Mouse (Mus musculus): Measurements from ENCODE around the gene Ttll5. TPM values are rescaled to one million over a fixed set of nuclear protein-coding genes. Genes with fewer than 3 reads are reported as not detected.

Gene Ttll5
- total RNA-seq, 2 experiments from 2014 or later: 48.5 to 48.6 TPM

DNA sequence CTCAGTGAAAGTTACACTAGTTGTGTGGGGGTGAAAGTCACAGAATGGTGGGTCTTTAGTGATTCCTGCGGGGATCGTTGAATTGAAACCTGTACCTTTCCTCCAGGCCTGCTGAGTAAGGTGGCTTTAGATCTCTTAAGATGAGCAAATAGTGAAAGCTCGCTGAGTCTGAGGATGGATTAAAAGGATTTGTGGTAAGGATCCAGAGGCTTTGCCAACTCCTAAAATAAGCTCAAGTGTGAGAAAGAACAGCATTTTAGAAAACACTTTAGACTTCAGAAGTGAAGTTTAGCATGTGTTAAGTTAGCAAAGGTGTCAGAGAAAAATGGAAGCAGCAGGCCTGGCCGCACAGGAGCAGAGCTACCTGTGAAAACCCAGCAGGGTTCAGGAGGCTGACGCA lies 192.9 kb downstream of the Ttll5 start:
- DNase-seq (ENCODE audit: low spot score in 2 of 2): no peak
- Histone ChIP-seq H3K4me3 (no peak overlapping the region), H3K27ac (no peak overlapping the region)
- TF ChIP-seq CTCF (conservative IDR thresholded peaks at IDR 0.05): no peak

DNA sequence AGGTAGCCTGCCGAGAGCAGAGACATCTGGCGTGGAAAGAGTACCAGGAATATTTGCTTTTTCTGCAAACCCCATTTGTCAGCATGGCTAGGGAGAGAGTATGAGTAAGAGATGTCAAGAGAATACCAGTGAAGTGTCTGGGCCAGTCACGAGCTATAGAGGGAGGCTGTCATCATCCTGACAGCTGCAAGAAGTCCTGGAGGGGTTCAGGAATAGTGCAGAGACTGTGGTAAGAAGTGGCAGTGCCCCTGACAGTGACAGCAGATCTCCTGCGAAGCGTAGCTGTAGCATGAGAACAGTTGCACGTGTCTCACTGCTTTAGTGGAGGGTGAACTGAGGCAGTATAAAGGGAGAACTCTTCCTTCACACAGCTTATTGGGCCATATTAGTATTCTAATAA lies 197.1 kb downstream of the Ttll5 start:
- no peak overlapping the region for H3K27ac ChIP-seq
- no peak for TF ChIP-seq CTCF (conservative IDR thresholded peaks at IDR 0.05)
- H3K4me3 ChIP-seq: no peak overlapping the region
- DNase-seq (ENCODE audit: low spot score in 2 of 2): no peak

DNA sequence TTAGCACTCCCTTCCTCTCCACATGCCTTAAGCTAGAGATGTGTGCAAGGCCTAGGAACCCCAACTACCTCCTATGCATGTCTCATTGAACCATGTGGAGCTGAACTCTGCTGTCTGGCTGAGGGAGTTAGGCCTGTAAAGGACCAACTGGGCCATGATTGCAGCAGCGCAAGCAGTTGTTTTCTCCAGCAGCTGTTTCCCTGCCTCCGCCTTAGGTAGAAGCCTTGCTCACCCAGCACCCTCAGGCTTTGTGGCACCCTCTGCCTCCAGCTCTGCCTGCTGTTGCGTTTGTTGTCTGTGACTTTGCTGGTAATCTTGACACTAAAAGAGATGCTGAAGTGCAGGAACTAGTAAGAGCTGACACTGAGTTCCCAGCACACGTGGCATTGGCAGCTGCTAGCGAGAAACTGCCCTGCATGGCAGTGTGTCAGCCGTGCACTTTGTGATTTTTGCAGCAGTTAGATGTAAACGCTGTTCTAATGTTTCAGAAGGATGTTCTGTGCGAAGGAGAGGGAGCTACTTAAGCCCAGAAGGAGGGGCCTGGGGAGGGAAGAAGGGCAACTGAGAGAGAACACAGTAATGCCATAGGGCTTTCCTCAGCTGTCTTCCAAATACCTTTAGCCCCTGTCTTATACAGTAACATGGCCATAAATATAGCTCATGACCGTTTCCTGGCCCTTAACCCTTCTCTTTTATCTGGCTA lies 198.0 kb downstream of the Ttll5 start:
- no peak overlapping the region for H3K27ac ChIP-seq
- H3K4me3 ChIP-seq: no peak overlapping the region
- no peak for DNase-seq (ENCODE audit: low spot score in 2 of 2)
- TF ChIP-seq CTCF (conservative IDR thresholded peaks at IDR 0.05): no peak

DNA sequence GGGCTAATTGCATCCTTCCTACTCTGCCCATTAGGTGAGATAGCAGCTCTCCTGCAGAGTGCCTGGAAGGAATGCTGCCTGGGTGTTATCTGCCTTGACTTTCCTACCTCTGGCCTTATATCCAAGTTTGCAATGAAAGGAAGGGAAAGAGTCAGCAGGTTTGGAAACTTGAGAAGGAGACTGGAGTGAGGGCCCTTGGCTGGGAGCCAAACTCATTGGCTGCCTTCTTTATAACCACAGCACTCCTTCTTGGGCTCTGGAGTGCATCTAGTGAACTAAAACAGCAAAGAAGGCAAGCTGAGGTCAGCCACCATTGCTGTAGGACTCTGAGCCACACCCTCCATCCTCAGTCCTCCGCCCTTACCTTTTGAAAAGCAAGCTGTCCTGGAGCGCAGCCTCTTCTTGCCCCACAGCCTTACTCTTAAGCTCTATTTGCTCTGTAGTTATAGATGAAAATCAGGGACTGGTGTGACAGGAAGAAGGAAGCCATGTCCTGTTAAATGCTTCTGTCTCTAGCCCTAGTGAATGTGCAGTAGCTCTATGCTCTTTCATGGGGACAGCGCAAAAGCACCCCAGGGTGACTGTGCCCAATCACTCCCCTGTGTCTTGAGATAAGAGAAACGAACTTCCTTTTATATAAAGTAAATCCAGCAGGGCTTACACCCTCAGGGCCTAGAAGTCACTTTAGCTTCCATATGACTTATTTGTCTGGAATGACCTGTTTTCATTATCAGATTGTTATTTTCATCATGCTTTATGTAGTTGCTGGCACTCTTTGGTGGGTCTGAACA lies 198.8 kb downstream of the Ttll5 start:
- H3K4me3 ChIP-seq: no peak overlapping the region
- DNase-seq (ENCODE audit: low spot score in 2 of 2): no peak
- no peak for TF ChIP-seq CTCF (conservative IDR thresholded peaks at IDR 0.05)

DNA sequence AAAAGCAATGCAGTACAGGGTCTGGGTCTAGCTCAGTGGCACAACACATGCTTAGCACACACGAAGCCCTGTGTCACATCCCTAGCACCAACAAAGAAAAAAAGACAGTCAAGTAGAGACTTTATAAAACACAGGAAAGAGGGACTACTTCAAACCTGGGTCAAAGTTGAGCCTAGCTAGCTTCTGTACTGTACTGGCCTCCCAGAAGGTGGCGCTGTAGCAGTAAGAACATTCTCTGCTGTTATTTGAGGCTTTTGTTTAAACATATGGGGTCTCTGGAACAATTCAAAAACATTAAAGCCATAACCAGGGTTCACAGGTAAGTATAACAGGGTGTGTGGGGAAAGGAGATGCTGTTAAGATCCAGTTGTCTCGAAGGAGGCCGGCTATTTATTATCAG lies 200.0 kb downstream of the Ttll5 start:
- no peak overlapping the region for H3K27ac ChIP-seq
- peak; percentile 88 for TF ChIP-seq CTCF (conservative IDR thresholded peaks at IDR 0.05)
- DNase-seq (ENCODE audit: low spot score in 2 of 2): peak in 1 of 2 experiments; percentile 59
- H3K4me3 ChIP-seq: no peak overlapping the region

More for the DNA sequence above, 198.8 kb downstream of the Ttll5 start:
- H3K27ac ChIP-seq: no peak overlapping the region

DNA sequence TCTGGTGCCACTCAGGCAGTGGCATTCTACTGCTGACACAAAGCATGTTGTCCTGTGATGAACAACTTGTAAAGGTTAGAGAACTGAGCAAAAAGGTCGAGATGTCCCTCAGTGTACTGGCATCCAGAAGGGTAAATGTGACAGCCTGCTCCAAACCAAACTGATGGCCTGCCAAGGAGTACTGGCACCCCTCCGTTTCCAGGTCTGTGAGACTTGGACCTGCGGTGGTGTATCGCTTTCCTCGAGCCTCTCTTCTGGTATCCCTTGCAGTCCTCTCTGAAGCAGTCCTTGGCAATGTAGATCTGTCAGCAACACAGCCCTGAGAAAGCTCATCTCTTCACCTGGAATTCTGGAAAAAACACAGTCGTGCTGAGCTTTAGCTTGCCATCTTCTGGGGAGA lies 201.0 kb downstream of the Ttll5 start:
- Histone ChIP-seq H3K27ac (no peak overlapping the region), H3K4me3 (no peak overlapping the region)
- TF ChIP-seq CTCF (conservative IDR thresholded peaks at IDR 0.05): no peak
- DNase-seq (ENCODE audit: low spot score in 2 of 2): no peak

DNA sequence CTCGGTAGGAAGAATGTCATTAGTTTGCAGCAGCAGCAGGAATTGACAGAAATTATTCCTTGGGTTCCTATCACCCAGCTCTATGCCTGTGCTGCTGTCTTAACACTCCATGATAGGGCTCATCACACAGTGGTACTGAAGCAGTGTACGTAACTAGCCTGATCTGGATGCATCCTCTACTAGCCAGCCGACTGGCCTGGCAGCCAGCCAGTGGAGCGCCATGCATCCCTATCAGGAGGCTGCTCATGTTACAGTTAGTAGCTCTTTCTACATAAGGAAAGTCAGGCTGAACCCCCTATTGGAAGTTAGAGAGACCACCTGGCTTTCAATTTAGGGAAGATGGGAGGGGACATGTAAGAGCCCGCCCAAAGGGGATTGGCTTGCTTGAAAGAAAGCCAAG lies 202.5 kb downstream of the Ttll5 start:
- no peak overlapping the region for H3K27ac ChIP-seq
- H3K4me3 ChIP-seq: no peak overlapping the region
- no peak for DNase-seq (ENCODE audit: low spot score in 2 of 2)
- no peak for TF ChIP-seq CTCF (conservative IDR thresholded peaks at IDR 0.05)

DNA sequence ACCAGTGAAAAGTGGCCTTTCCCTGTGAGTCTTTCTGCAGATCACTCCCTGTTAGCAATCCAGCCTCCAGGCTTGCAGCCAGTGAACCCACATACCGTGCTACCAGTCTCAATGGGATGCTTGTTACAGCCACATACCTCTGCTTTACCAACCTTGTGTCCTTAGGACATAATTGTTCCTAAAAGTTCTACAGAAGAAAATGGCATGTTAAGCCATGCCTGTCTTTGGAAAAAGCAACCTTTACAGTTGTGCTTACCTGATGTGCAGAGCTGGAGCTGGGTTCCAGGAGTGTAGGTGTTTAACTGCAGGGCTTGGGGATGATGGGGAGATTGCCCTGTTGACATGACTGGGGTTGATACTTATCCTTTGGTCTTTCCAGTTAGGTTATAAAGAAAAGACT lies 203.3 kb downstream of the Ttll5 start:
- H3K27ac ChIP-seq: no peak overlapping the region
- no peak for DNase-seq (ENCODE audit: low spot score in 2 of 2)
- H3K4me3 ChIP-seq: no peak overlapping the region
- no peak for TF ChIP-seq CTCF (conservative IDR thresholded peaks at IDR 0.05)

DNA sequence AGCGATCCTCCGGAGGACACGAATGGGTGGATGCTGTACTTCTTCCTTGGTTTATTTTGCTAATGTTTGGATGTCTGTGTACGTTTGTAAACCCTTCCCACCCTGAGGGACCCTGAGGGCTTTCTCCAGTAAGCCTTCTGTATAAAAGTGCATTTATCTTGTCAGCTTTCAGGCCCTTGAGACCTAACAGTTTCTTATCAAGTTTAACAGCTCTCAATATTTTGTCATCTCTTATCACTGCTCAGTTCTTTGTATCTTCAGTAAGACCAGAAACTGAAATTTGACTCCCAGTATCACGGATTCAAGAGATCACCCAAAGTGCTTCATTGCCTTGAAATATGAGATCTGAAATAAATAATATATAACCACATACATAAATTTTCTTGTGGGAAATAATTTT lies 206.5 kb downstream of the Ttll5 start:
- H3K27ac ChIP-seq: no peak overlapping the region
- DNase-seq (ENCODE audit: low spot score in 2 of 2): no peak
- no peak overlapping the region for H3K4me3 ChIP-seq
- no peak for TF ChIP-seq CTCF (conservative IDR thresholded peaks at IDR 0.05)

DNA sequence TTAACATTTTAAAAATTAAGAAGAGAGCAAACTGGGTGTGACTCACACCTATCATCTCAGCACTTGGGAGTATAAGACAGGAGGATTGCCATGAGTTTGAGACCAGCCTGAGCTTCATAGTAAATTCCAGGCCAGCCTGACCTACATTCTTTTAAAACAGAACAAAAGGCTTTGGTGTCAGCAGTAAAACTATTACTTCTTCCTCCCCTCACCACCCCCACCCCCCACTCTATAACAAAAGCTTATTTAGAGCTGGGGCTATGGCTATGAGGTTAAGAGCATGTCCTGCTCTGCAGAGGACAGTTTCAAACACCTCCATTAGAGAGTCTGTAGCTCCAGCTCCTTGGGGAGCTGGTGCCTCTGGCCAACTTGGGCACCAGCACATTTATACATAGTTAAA lies 211.1 kb downstream of the Ttll5 start:
- DNase-seq (ENCODE audit: low spot score in 2 of 2): no peak
- TF ChIP-seq CTCF (conservative IDR thresholded peaks at IDR 0.05): no peak
- H3K4me3 ChIP-seq: no peak overlapping the region
- H3K27ac ChIP-seq: no peak overlapping the region

DNA sequence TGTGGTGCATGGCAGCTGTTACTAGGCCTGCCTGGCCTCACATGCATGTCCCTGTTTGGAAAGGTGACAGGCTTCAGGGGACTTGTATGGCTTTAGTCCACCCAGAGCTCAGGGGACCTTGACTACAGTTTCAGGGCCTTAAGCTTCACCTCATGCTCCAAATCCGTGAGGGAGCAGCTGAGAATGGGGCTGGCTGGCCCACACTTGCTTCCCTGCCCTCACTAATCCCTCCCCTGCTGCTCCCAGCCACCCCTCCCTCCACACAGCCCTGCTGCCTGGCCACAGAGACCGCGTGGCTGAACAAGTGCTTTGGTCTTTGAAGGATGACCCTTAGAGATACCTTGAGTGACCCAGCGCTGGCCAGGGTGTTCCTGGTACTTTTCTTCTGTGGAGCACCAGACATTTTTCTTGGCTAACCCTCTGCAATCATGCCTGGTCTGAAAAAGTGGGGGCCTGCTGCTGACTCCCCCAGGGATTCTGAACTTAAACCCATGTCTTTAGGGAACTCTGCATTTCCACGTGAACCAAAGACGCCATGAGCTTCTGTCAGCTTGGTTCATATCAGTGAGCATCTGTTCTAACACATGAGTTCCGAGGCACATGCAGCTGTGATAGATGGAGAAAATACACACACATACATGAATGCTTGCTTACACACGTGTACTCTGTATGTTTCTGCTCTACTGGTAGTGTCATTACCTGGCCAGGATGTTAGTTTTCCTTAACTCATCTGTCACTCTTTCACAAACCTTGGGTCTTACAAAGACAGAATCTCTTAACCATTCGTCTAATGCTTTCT lies 212.1 kb downstream of the Ttll5 start:
- no peak for TF ChIP-seq CTCF (conservative IDR thresholded peaks at IDR 0.05)
- DNase-seq (ENCODE audit: low spot score in 2 of 2): no peak
- H3K27ac ChIP-seq: no peak overlapping the region

DNA sequence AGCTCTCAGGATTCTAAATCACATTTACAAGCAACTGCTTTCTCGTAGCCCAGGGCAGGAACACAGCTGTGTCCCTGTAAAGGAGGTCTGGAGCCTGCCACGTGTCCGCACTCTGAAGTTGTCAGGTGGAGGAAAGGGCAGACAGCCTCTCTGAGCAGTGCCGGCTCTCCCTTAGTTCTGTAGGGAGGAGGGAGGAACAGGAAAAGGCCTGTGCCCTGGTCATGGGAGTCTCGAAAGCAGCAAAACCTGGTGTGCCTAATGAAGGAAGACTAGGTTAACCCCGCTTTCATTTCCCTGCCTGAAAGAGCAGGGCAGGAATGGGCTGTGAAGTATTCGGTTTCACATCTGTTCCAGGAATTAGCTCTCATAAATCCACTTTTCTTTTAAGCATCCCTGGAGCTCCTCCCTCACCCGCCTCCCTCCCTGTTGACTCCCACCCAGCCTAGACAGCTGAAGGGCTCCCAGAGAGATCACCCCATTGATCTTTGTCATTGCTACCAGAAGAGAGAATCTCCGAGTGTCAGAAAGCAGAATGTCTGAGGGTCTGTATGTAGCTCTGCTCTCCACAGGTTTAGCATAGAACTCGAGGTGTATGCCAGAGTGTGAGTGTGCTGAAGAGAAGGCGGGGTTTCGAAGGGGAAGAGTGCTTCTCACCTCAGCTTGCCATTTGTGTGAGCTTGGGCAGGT lies 212.9 kb downstream of the Ttll5 start:
- Histone ChIP-seq H3K4me3 (no peak overlapping the region), H3K27ac (no peak overlapping the region)
- no peak for TF ChIP-seq CTCF (conservative IDR thresholded peaks at IDR 0.05)
- no peak for DNase-seq (ENCODE audit: low spot score in 2 of 2)

More for the DNA sequence above, 212.1 kb downstream of the Ttll5 start:
- no peak overlapping the region for H3K4me3 ChIP-seq

DNA sequence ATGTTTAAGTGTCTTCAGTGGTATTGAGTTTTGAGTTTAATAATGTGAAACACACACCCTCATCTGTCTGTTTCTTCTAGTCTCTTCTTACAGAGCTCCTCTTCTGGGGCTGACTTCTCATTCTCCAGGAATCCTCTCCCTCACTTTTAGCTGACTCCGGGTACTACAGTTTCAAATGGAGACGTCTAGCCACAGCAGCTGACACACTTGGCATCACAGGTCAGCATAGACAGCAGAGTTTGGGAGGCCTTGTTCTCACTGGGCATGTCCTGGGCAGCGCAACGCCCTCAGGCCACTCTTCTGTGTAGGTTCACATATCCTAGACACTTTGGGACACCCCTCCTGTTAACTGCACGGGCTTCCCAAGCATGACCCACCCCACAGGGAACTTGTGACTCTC lies 214.6 kb downstream of the Ttll5 start:
- DNase-seq (ENCODE audit: low spot score in 2 of 2): no peak
- TF ChIP-seq CTCF (conservative IDR thresholded peaks at IDR 0.05): no peak
- Histone ChIP-seq H3K27ac (no peak overlapping the region), H3K4me3 (no peak overlapping the region)
